Mouse (Mus musculus) spleen, adult 2 months (tissue): ENCODE data around the gene Trem2.

Experiments
- CTCF ChIP-seq: fragments of 200-500 bp; IDR thresholded peaks from 2 replicates; pipeline ENCODE4 v1.5.1; 2011; ENCODE audit warnings: mild to moderate bottlenecking, inconsistent platforms; ENCODE audit not compliant: insufficient read depth, insufficient read length, insufficient replicate concordance; ENCODE audit errors: extremely low read depth
- POLR2A ChIP-seq: fragments of 200-500 bp; IDR thresholded peaks from 2 replicates; pipeline ENCODE4 v1.6.1; 2011; ENCODE audit warnings: low read depth, low read length, inconsistent platforms

- TF ChIP-seq CTCF (no peak), POLR2A (no peak)
Observed at GRCm38 (mm10) chr17:48365511-48366155, 19.4 kb downstream of the Trem2 start.
